Mouse (Mus musculus) brain, embryonic 18.5 days (tissue): ENCODE data around the gene Zdhhc18.

Source experiments
- DNase-seq: peaks from one replicate; pipeline ENCODE4 v3.0.0-alpha.2; 2012; ENCODE audit warnings: low read depth, low spot score

Zdhhc18 gene

GRCm38 (mm10) chr4:133604175-133604574, 45.8 kb downstream of the Zdhhc18 start:
- DNase-seq, result no peak

- no peak for DNase-seq
Observed at GRCm38 (mm10) chr4:133603056-133603455, 46.9 kb downstream of the Zdhhc18 start.

DNA sequence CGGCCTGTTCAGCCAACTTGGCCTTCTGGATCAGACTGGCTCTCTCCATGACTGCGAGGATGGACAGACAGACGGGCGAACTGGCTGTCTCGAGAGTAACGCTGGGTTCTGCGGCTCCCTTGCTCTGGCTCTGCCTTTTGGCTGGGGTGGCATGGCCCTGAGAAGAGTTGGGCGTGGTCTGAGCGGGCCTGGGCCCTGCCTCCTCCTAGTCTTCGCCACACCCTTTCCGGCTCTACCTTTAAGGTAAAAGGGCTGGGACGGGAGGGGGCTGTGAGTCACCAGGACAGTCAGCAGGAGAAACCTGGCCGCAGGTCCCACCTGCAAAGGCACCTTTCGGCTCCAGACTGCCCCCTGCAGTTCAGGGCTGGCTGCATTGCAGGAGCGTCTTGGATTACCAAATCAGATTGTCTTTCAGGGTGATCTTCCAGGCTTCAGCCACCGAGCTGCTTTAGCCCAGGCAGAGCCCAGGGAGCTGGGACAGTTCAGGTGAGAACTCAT, 48.2 kb downstream of the Zdhhc18 start, which contains the start of gene Sfn:
Gene Sfn (minus strand): TSS at position 448 of the 498 bp plus-strand sequence.
- no peak for DNase-seq

DNA sequence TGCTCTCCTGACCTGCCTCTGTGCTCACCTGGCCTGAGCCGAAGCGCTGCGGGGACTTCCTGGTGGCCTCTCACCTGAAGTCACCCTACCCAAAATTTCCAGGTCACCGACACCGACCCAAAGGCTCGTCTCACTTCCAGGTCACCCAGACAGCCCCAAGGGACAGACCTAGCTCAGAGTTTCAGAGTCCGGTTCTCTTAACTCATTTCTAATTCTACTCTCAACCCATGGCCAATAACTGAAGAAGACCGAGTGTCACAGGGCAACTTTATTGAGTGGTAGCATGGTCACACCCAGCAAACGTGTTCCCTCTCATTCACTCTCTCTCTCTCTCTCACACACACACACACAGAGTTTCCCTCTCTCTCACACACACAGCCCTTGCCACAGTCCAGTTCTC, 49.6 kb downstream of the Zdhhc18 start:
- no peak for DNase-seq

DNA sequence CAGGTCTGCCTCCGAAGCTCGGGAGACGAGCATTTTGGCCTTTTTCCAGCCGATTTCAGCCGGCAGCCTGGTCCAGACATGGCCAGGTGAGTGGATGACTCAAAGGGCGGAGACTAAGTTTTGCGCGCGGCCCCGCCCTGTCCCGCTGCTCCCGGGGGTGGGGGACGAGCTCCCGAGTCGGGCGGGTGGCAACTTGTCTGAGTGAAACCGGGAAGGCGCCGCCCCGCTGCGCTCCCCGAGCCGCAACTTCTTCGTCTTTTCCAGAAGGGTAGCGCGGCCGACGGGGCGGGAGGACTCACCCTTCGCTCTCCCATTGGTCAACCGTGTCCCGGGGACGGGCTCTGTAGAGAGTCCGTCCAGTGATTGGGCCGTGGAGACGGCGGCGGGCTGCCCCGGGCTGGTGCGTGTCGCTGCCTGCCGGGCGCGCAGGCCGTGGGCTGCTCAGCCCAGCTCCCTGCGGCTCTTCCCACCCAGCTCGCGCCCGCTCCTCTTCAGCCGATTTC, 50.3 kb downstream of the Zdhhc18 start:
- no peak for DNase-seq

GRCm38 (mm10) chr4:133599116-133599515, 50.8 kb downstream of the Zdhhc18 start:
- DNase-seq, result no peak

DNA sequence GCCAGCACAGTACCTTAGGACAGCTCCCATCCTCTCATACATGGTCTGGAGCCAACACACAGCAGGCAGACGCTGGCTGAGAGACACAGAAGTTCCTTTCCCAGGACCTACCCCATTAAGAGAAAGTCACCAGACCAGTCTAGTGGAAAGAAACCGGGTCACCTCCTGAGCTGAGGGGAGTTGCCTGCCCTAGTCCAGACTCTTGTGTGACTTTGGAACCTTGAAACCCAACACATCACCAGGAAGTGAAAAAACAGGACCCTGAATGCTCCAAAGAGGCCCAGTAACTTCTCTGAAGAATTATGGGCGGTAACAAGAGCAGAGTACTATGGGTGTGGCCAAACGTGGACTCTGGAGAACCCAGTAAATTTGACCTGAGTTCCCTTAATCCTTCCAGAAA, 51.3 kb downstream of the Zdhhc18 start:
- DNase-seq, result no peak

GRCm38 (mm10) chr4:133596084-133596483, 53.9 kb downstream of the Zdhhc18 start:
- DNase-seq, result no peak

DNA sequence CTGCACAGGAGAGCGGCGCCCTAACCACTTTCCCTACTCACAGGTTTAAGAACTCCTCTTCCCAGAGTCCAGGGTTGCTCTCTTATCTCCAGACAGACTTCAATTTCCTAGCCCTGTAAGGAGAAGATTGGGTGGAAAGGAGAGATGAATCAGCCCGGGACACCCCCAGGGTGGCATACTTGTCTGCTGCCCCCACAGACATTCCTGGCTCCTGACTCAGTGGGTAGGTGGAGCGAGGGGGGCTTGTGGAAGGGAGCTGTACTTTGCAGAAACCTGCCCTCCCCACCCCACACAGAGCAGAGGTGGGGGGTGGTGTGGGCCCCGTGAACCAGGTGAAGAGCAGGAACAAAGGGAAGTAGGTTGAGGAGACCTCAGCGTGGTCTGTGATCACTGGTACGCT, 54.4 kb downstream of the Zdhhc18 start:
- no peak for DNase-seq

- no peak for DNase-seq
Observed at GRCm38 (mm10) chr4:133592570-133592969, 57.4 kb downstream of the Zdhhc18 start.

DNA sequence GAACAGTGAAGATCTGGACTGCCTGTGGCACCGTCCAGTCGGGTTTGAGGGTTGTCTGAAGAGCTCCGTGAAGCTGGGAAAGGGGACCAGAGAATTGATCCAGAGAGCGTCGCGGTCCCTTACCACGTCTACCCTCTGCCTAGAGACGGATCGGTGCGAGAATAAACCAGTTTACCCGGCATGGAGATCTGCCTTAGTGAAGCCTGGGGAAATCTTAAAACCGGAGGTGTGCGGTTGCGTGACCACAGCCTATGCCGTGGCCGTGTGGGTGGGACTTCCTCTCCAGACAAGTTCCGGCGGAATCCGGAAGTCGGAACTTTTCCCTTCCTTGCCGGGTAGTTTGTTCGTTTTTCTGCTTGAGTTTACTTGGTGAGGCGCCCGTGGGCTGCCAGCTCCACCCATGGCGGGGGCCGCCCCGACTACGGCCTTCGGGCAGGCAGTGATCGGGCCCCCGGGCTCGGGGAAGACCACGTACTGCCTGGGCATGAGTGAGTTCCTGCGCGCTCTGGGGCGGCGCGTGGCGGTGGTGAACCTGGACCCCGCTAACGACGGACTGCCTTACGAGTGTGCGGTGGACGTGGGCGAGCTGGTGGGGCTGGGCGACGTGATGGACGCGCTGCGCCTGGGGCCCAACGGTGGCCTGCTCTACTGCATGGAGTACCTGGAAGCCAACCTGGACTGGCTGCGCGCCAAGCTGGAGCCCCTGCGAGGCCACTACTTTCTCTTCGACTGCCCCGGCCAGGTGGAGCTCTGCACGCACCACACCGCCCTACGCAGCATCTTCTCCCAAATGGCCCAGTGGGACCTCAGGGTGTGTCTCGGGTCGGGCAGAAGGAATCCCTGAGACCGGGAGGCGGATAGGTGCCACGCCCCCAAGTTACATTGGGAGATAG, 65.6 kb downstream of the Zdhhc18 start, which contains the start of gene Gpn2:
Gene Gpn2 (plus strand): TSS at position 304 of the 893 bp plus-strand sequence.
- DNase-seq, result peak; percentile 82

- no peak for DNase-seq
Observed at GRCm38 (mm10) chr4:133583690-133584058, 66.3 kb downstream of the Zdhhc18 start.

DNA sequence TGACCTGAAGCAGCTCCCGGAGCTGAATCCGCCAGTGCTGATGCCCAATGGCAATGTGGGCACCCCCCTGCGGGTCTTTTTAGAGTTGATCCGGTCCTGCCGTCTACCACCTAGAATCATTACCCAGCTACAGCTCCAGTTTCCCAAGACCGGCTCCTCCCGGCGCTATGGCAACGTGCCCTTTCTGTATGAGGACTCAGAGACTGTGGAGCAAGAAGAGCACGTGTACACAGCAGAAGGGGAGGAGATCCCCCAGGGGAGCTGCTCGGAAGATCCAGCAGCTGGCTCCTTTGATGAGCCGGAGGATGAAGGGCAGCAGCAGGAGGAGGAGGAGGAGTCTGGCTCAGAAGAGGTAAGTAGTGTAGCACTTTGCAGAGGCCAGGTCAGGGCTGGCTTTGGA, 72.0 kb downstream of the Zdhhc18 start:
- DNase-seq, result no peak

DNA sequence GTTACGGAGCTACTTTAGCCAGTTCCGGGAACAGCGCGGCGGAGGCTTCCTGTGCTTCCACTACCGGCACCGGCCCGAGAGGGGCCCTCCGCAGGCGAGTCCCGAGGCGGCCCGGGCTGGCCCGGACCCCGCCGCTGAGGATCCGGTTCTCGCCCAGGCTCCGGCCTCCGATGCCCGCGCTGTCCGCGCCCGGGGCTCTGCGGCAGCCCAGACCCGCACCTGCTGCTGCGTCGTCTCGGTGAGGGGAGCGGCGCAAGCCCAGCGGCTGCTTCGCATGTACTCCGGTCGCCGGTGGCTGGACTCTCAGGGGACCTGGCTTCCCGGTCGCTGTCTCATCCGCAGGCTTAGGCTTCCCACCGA, 75.1 kb downstream of the Zdhhc18 start:
- no peak for DNase-seq

GRCm38 (mm10) chr4:133574070-133574842, 75.7 kb downstream of the Zdhhc18 start, which contains the start of gene Gpatch3:
Gene Gpatch3, plus strand, starts transcription at chr4:133574745.
- peak; percentile 84 for DNase-seq

- DNase-seq, result no peak
Observed at GRCm38 (mm10) chr4:133570066-133570466, 79.9 kb downstream of the Zdhhc18 start.

DNA sequence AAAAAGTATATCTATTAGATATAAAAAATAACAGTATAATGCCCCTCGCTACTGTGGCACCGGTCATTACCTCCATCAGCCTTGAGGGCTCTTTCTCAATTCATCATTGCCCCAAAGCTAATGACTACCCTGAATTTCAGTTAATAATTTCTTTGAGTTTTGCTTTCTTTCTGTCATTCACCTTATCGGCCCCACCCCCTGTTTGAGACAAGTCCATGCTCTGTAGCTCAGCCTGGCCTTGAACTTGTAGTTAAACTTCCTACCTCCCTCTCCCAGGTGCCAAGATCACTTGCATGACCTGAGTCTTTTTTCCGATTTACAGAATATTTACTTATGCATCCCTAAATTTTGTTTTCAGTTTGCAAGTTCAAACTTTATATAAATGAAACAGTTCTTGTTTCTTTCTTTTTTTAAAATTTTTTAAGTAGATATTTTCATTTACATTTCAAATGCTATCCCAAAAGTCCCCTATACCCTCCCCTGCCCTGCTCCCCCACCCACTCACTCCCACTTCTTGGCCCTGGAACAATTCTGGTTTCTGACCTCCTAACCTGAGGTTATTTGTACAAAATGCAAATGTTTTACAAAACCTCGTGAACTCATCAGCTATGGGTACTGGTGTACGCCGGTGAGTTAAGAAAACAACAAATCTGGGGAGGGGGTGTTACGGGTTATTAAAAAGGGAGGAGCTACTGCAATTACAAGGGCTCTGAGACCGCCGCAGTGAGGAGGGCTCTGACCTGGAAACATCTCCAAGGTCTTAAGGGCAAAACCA, 80.5 kb downstream of the Zdhhc18 start:
- no peak for DNase-seq

GRCm38 (mm10) chr4:133567251-133567650, 82.7 kb downstream of the Zdhhc18 start:
- DNase-seq, result no peak

GRCm38 (mm10) chr4:133563123-133563571, 86.8 kb downstream of the Zdhhc18 start:
- DNase-seq, result no peak

- DNase-seq, result no peak
Observed at GRCm38 (mm10) chr4:133561622-133562021, 88.3 kb downstream of the Zdhhc18 start.

DNA sequence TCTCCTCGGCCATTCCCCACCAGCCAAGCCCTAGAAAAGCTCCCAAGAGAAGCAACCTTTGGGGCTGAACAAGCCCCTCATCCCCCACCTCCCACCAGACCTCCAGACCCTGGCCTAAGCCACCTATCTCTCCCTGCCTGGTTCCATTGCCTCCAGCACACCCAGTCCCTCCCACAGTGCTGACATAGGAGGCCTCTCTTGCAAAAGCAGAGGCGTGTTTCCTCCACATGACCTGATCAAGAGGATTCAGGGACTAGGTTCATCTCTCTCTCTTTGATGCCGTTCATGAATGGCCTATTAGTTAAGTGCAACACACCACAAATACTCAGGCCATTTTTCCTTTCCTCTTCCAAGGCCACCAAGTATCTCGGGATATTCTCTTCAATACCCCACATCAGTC, 90.1 kb downstream of the Zdhhc18 start:
- no peak for DNase-seq
